Mouse (Mus musculus) neural tube, embryonic 14.5 days (tissue): ENCODE results near the gene Col19a1. TPM values are rescaled to one million over a fixed set of nuclear protein-coding genes. Genes with fewer than 3 reads are reported as not detected.

Source experiments
- ATAC-seq: fragments of 200-750 bp; cut with Nextera tagmentation; 2 replicates; pipeline ENCODE4 v1.8.0; 2017; ENCODE audit warnings: low read depth, mild to moderate bottlenecking, moderate TSS enrichment, moderate library complexity
- H3K27ac ChIP-seq: fragments of 300-500 bp; sonication (generic); 2 replicates; pipeline ENCODE4 v1.5.1; 2014; ENCODE audit warnings: low read depth, mild to moderate bottlenecking, control low read depth, low read length, moderate library complexity, mixed read lengths
- H3K27me3 ChIP-seq: fragments of 300-500 bp; sonication (generic); 2 replicates; pipeline ENCODE4 v1.6.1; 2014; ENCODE audit warnings: low read length; ENCODE audit not compliant: control insufficient read depth, insufficient read depth
- H3K36me3 ChIP-seq: fragments of 300-500 bp; sonication (generic); 2 replicates; pipeline ENCODE4 v1.6.1; 2014; ENCODE audit warnings: low read length, mixed read lengths; ENCODE audit not compliant: control insufficient read depth, insufficient read depth
- H3K4me1 ChIP-seq: fragments of 300-500 bp; sonication (generic); 2 replicates; pipeline ENCODE4 v1.6.1; 2014; ENCODE audit warnings: low read length; ENCODE audit not compliant: control insufficient read depth, insufficient read depth
- H3K4me2 ChIP-seq: fragments of 300-500 bp; sonication (generic); 2 replicates; pipeline ENCODE4 v1.6.1; 2014; ENCODE audit warnings: mild to moderate bottlenecking, low read depth, low read length, control low read depth
- H3K4me3 ChIP-seq: fragments of 300-500 bp; sonication (generic); 2 replicates; pipeline ENCODE4 v1.5.1; 2014; ENCODE audit warnings: low read depth, low read length, control low read depth, mixed read lengths
- H3K9ac ChIP-seq: fragments of 300-500 bp; sonication (generic); replicated peaks from 2 replicates; pipeline ENCODE4 v1.6.1; 2014; ENCODE audit warnings: low read depth, mild to moderate bottlenecking, control low read depth, low read length, mixed read lengths
- H3K9me3 ChIP-seq: fragments of 300-500 bp; sonication (generic); 2 replicates; pipeline ENCODE4 v1.6.1; 2016; ENCODE audit warnings: low read length; ENCODE audit not compliant: control insufficient read depth
- WGBS: fragments of 180-500 bp; shearing (Covaris S2); extraction: QIAGEN DNeasy Blood & Tissue Kit; methylation state at CpG from one replicate; pipeline ENCODE4 v1.1.7; 2014; 5-methylcytosine and 5-hydroxymethylcytosine counted together
- polyA plus RNA-seq: library from polyadenylated mRNA; unstranded; fragments of >200 nt; fragmentation: Nextera tagmentation; extraction: Ambion mirVana; gene quantifications from 2 replicates; pipeline ENCODE4 v1.2.1, GENCODE M21; 2014

Col19a1 gene
- polyA plus RNA-seq, 1 experiment from 2014 or later: 1.2 TPM

- Histone ChIP-seq H3K4me3 (no peak overlapping the region), H3K9me3 (no peaks in the 10 kb centered on the region), H3K9ac (no peak overlapping the region), H3K4me1 (no peaks in the 10 kb centered on the region), H3K36me3 (no peaks in the 10 kb centered on the region), H3K27ac (no peak overlapping the region), H3K27me3 (no peaks in the 10 kb centered on the region), H3K4me2 (no peak overlapping the region)
- ATAC-seq: no peak
- 84% methylated on average over 5 of the region's 5 CpGs for WGBS
Observed at GRCm38 (mm10) chr1:24257961-24258360, 329.3 kb downstream of the Col19a1 start.

DNA sequence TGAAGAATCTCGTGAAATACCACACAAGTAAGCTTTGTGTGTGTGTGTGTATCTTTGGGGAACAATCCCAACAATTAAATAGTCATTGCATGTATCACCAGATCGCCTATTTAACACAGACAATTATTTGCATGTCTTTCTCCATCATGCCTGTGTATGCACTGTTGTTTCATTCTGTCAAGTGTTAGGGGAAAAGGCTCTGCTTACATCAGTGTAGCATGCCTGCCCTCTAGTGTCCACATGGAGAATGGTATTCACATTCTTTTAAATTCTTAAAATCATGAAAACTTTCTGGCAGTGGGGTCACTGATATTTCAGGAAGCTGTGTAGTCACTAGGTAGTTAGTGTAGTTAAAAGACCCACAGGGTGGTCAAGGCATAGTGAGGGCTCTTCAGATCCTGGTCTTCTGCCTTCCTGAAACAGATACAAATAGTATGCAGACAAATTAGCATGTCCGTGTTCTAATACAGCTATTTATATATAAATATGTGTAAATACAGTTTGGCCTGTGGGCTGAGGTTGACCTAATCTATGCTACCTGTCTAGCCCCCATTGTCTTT is 338.1 kb downstream of the Col19a1 start:
- Histone ChIP-seq H3K36me3 (no peaks in the 10 kb centered on the region), H3K9me3 (no peaks in the 10 kb centered on the region), H3K4me3 (no peak overlapping the region), H3K9ac (no peak overlapping the region), H3K27me3 (no peaks in the 10 kb centered on the region), H3K4me2 (no peak overlapping the region), H3K4me1 (peaks cover 4% of the 10 kb centered on the region; the same call in 1 of the 2 replicates), H3K27ac (peak overlapping the region; percentile 60; the same call in 1 of the 2 replicates)
- ATAC-seq: peak; percentile 91
- WGBS: 41% methylated on average over 3 of the region's 3 CpGs

- peak; percentile 91 for ATAC-seq
- Histone ChIP-seq H3K4me1 (peaks cover 4% of the 10 kb centered on the region; the same call in 1 of the 2 replicates), H3K27me3 (no peaks in the 10 kb centered on the region), H3K9ac (no peak overlapping the region), H3K27ac (peak overlapping the region; percentile 60; the same call in 1 of the 2 replicates), H3K36me3 (no peaks in the 10 kb centered on the region), H3K9me3 (no peaks in the 10 kb centered on the region), H3K4me3 (no peak overlapping the region), H3K4me2 (no peak overlapping the region)
- 62% methylated on average over 10 of the region's 10 CpGs for WGBS
Observed at GRCm38 (mm10) chr1:24248294-24249104, 338.8 kb downstream of the Col19a1 start.

DNA sequence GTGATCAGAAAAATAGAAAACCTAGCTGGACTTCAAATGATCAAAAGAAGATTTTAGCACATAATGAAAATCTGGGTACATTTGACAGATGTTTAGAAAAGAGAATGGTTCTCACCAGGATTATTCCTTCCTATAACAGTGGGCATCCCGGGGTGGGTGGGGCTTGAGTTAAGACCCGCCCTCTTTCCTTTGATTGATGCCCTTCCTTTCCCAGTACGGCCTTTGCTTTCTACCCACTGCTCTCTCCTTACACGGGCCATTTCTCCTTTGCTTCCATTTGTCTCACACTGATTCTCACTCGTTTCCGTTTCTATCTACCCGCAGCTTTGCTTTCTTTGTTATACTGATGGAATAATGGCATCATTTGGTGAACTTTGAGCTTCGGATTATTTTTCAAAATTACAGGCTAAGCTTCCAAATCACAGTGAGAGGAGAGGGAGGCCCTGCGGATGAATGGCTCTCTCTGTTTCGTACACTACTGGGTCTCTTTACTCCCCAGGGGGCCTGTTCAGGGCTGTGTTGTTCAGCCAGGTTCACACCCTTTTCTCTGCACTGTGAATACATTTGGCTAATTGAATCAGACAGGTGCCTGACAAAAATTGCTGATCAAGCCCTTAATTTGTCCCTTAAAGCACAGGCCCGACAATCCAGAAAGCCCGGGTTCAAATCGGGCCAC is 341.4 kb downstream of the Col19a1 start:
- WGBS: 43% methylated on average over 13 of the region's 13 CpGs
- H3K27me3 ChIP-seq: no peaks in the 10 kb centered on the region
- H3K27ac ChIP-seq: no peak overlapping the region
- H3K4me3 ChIP-seq: no peak overlapping the region
- H3K4me1 ChIP-seq: peaks cover 4% of the 10 kb centered on the region; the same call in 1 of the 2 replicates
- no peaks in the 10 kb centered on the region for H3K36me3 ChIP-seq
- H3K4me2 ChIP-seq: no peak overlapping the region
- H3K9ac ChIP-seq: no peak overlapping the region
- ATAC-seq: no peak
- no peaks in the 10 kb centered on the region for H3K9me3 ChIP-seq

DNA sequence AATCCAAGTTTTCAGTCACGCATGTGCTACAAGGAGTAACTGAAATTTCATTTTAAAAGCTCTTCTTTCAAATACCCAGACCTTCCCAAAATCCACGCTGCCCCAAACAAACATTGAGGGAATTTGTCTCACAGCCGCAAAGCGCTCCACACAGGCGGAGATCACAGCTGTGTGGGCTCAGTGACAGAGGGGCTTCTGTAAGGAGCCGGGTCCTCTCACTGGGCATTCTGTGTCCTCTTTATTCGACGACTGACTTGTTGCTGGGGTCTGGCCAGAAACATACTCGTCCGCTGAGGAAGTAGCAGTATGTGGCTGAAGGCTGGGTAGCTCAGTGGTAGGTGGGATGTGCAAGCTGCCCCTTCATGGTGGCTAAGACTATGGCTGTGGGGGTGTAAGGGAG is 342.3 kb downstream of the Col19a1 start:
- no peaks in the 10 kb centered on the region for H3K36me3 ChIP-seq
- H3K4me3 ChIP-seq: no peak overlapping the region
- peaks cover 4% of the 10 kb centered on the region; the same call in 1 of the 2 replicates for H3K4me1 ChIP-seq
- no peaks in the 10 kb centered on the region for H3K9me3 ChIP-seq
- no peaks in the 10 kb centered on the region for H3K27me3 ChIP-seq
- ATAC-seq: no peak
- 78% methylated on average over 10 of the region's 10 CpGs for WGBS
- no peak overlapping the region for H3K9ac ChIP-seq
- no peak overlapping the region for H3K27ac ChIP-seq
- no peak overlapping the region for H3K4me2 ChIP-seq

DNA sequence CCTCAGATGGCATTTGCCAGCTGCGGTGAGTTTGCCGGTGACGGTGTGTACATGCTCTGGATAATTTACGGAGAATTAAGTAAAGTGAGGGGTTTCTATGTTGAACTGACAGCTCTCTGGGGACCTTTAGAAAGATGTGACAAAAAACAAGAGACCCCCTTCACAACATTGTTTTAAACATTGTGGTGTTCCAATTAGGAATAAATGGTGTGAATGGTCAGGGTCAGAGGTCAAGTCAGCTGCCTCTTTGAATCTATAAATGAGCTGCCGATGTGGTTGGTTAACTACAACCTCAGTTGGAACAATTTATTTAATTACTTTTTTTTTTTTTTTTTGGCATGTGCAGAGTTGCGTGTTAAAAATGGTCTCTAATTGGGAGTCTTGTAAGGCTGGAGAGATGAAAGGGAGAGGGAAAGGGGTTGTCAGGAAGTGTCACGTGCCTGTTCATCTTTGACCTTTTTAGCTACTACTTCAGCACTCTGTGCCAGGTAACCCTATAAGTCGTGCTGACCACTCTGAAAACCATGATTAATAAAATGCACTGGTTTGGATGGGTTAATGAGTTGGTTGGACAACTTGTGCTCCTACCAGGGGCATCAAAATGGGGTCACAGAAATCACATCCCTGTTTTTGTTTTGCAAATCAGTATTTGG is 347.1 kb downstream of the Col19a1 start:
- no peak overlapping the region for H3K9ac ChIP-seq
- H3K4me2 ChIP-seq: no peak overlapping the region
- WGBS: 38% methylated on average over 8 of the region's 8 CpGs
- no peaks in the 10 kb centered on the region for H3K27me3 ChIP-seq
- no peaks in the 10 kb centered on the region for H3K36me3 ChIP-seq
- no peak overlapping the region for H3K4me3 ChIP-seq
- no peak for ATAC-seq
- no peaks in the 10 kb centered on the region for H3K9me3 ChIP-seq
- H3K4me1 ChIP-seq: no peaks in the 10 kb centered on the region
- H3K27ac ChIP-seq: no peak overlapping the region

GRCm38 (mm10) chr1:24236330-24236729 is 350.9 kb downstream of the Col19a1 start:
- no peaks in the 10 kb centered on the region for H3K4me1 ChIP-seq
- no peak overlapping the region for H3K27ac ChIP-seq
- WGBS: 63% methylated on average over 1 of the region's 1 CpGs
- no peaks in the 10 kb centered on the region for H3K27me3 ChIP-seq
- no peak overlapping the region for H3K4me3 ChIP-seq
- ATAC-seq: no peak
- H3K9me3 ChIP-seq: no peaks in the 10 kb centered on the region
- H3K36me3 ChIP-seq: no peaks in the 10 kb centered on the region
- H3K9ac ChIP-seq: no peak overlapping the region
- H3K4me2 ChIP-seq: no peak overlapping the region

GRCm38 (mm10) chr1:24231504-24232270 is 355.6 kb downstream of the Col19a1 start:
- 69% methylated on average over 3 of the region's 3 CpGs for WGBS
- ATAC-seq: peak; percentile 28; the same call in 1 of the 2 replicates

More at GRCm38 (mm10) chr1:24231504-24232270, 355.6 kb downstream of the Col19a1 start:
- Histone ChIP-seq H3K36me3 (no peaks in the 10 kb centered on the region), H3K4me2 (no peak overlapping the region), H3K27ac (no peak overlapping the region), H3K4me3 (no peak overlapping the region), H3K9ac (no peak overlapping the region), H3K27me3 (no peaks in the 10 kb centered on the region), H3K4me1 (no peaks in the 10 kb centered on the region), H3K9me3 (no peaks in the 10 kb centered on the region)
